Mouse (Mus musculus): Measurements from ENCODE around the gene Gpr37.

Gene Gpr37

DNA sequence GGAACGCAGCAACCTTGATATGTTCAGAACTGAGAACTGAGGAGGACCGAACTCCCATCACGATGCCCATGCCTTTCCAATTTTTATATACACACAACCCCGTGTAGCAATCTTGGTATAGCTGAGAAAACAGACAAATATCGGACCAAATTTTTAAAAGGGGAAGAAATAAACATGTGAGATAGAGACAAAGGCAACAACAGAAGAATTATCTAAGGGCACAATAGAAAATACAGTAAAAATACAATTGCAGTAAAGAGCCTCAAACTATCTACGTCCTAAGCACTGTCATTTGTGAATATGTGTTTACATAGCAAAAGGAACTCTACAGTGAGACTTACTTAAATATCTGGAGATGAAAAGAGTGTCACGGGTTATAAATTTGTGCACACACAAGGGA, at the start of gene Gpr37:
Gpr37 (minus strand) TSS at position 101 of the 400 bp plus-strand sequence.
- WGBS = 29% methylated on average over 7 of the region's 7 CpGs

DNA sequence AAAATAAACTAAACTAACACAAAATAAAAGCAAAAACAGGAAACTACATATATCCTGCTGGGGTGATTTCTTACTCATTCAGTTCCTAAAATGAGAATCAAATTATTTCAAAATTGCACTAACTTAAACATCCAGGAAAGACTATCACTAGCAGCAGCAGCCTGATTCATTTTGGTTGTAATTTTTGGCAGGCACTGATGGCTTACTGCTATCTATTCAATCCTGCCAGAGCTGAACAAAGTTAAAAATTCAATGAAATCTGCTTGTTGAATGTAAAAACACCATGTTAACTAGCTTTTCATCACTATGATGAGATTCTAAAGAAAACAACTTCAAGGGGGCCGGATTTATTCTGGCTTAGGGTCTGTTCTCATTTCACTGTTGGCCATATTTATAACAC, 36.0 kb upstream of the Gpr37 start:
- WGBS = 49% methylated on average over 1 of the region's 1 CpGs

DNA sequence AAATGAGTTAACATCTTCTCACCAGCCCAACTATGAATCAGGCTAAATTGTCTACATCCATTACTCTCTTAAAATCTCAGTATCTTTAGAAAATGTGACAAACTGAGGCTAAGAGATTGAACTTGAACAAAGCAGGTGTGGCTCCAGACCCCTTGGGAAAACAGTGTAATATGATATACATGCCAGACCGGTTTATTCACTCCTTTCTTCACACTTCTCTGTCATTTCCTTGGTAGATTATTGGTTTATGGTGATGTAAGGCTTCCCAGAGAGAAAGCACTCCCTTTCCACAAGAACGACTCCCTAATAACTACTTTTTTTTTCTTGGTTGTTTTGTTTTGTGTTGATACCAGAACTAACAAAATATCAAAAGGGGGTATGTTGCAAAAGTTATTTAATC, 20.1 kb upstream of the Gpr37 start:
- 67% methylated on average over 2 of the region's 2 CpGs for WGBS

DNA sequence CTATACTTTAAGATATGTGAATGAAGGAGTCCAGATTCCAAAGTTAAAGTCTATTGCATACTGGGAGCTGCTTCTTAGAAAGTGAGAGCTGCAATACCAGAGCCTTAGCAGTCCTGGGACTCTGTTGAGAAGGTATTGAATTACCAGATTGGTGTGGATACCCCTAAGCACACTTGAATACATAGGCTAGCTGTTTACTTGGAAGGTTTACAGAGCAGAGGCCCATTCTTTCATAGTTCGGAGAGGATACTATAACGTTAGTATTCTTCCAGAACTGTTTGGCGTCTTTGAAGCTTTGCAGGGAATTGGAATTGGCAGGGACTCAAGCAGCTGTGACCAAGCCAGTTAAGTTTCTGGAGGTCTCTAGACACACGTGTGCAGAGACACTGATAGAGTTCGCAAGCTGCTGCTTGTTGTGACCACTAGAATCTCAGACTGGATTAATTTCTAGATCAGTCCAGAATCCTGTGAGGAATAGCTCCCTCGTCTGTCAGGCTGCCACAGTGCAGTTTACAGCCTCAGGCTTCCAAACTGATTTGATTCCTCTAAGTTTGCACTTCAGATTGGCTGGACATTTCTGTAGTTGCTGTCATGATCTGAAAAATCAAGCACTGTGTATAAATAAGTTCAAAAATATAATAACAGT, 18.8 kb upstream of the Gpr37 start:
- WGBS = 27% methylated on average over 6 of the region's 6 CpGs

DNA sequence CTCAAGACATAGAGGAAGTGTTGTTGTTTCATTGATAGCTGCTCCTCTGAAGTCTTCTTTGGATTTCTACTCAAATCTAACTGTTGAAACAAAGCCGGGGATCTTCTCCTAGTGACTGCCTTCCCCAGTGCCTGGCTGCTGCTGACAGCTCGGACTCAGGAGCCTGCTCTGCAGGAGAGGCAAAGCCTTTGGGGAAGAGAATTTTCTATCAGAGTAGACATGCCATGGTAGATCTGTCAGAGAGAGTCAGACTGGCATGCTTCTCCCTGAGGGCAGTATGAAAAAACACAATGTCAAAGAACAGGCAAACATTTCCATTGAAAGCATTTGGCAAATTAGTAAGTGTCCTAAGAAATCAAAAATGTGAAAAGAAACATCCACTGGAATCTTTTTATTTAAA, 9.4 kb upstream of the Gpr37 start:
- 59% methylated on average over 2 of the region's 2 CpGs for WGBS

DNA sequence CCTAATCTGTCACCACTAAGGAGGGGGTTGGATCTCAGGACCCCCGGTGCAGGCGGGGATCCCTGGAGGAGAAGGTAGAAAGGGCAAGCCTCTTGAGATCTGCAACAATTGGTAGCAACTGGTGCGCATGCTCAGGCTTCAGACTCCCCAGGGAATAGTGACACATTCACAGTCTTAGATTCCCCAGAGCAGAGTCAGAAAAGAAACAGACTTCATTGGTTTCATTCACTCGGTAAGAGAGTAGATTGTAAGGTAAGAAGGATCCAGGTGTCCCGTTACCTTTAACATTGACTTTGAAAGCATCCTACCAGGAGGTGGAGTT, 284 bp downstream of the Gpr37 start:
- WGBS = 1% methylated on average over 5 of the region's 5 CpGs

DNA sequence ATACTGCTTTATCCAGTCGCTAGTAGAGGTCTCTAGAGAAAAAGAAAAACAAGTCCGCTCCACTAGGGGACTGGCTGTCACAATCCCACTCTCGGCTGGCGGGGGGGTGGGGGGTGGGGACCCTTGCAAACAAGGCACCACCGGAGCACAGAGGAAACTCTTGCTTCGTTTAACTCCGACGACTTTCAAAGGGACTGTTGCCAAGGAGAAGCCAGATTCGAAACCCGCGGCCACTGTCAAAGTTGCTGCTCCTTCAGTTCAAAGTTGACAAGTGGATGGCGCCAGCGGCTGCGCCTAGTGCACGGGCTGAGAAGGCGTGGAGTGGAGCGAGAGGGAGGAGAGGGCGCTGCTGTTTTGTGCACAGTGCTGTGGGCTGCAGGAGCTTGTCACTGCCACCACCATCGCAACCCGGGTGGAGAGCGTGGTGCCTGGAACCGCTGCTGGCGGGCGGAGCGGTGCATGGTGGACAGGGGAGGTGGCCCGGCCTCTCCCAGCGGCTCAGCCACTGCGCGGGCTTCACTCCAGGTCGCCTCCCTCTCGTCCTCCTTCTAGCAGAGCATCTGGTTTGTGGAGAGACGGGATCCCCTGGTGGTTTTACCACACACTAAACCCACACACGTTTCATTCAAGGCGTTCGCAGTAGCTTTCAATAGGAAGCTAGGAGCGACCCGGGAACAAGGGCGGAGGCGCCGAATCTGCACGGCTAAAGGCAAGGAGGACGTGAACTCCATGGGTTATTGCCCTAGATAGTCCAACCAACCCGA, 827 bp downstream of the Gpr37 start:
- under 1% methylated on average over 43 of the region's 43 CpGs for WGBS

DNA sequence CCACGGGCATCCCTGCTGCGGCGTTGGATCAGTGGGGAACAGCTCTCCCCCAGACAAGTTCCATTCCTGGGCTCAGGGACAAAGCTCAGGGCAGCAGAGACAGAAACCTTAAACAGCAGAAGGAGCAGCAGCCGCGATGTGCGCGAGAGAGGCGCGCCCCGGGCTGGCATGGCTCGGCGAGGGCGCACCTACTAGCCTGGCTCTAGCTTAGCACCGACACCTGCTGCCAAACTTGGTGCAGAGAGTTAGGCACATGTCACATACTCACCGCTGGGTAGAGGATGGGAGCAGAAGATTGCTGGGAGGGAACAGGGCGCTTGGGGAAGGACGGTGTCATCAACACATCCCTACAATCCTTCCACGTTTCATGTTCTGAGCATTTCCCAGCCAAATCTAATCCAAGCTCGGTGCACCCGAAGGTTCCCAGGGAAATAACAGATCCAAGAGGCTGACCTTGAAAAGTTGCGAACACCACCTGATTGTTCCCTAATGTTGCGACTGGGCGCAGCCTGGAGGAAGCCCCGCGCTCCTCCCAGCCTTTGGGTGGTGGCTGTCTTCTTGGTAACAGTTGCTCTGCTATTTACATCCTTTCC, 1.5 kb downstream of the Gpr37 start:
- WGBS = under 1% methylated on average over 25 of the region's 25 CpGs

DNA sequence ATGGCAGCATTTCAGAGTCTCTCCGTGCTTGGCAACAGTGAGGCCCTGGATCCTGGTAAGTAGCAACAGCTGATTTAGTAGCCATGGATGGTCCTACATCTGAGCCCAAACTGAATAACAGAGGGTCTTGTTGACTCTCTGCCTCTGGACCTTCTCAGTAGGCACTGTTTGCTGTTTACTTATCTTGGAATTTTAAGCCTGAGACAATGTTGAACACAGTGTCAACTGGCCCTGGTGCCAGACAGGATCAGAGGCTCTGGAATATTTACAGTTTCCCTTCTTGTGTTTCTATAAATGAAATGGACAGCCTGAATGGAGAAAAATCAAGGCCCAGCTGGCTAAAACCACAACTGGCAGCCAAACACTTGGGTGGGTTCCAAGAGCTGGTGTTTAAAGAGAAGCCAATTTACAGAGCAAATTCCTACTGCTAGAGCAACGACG, 3.7 kb downstream of the Gpr37 start:
- WGBS = 33% methylated on average over 3 of the region's 3 CpGs

DNA sequence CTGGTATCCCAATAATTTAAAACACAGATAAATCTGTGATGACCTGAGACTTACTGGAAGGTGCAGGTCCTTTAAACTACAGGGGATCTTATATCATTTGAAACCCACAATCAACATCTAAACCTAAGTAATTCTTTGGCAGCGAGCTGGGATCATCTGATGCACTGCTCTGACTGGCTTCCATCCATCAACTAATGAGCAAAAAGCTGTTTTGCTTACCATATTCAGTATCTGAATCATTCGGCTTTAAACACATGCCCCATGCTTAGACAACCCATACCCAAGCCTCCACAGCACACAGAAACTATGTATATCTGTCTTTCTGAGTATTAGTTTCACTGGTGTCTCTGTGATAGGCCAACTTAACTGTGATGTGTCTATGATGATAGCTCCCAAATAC, 6.1 kb downstream of the Gpr37 start:
- 68% methylated on average over 2 of the region's 2 CpGs for WGBS

DNA sequence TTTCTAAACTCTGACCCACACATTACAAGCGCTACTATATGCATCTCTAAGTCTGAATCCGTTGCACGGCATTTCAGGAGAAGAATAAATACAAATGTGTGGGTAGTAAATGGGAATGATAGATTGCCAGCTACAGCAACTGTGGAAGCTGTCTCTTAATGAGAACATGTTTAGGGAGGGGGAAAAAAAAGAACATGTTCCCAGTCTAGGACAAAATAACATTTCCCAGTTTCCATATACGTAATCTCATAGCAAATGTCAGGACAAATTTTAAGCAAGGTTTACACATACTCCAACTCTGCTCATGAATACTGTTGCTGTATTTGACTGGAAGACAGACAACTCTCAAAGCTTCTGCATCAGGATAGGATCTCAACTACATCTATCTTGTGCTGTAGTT, 15.4 kb downstream of the Gpr37 start:
- 67% methylated on average over 4 of the region's 4 CpGs for WGBS

DNA sequence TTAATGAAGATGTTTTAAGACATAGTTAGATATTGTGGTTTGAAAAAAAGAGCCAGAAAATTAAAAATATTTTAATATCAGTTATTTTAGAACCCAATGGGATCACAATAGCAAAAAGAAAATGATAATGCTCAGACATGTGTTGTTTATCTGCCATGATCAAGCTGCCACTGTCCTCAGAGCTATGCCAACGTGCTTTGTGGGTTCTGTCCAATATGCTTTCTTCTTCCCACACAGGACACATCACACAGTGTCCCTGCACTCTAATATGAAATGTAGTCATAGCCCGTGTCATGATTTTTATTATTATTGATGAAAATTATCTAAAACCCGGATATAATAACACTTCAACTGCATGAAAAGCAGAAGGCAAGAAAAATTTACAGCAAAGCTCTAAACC, 16.7 kb downstream of the Gpr37 start:
- 60% methylated on average over 3 of the region's 3 CpGs for WGBS

DNA sequence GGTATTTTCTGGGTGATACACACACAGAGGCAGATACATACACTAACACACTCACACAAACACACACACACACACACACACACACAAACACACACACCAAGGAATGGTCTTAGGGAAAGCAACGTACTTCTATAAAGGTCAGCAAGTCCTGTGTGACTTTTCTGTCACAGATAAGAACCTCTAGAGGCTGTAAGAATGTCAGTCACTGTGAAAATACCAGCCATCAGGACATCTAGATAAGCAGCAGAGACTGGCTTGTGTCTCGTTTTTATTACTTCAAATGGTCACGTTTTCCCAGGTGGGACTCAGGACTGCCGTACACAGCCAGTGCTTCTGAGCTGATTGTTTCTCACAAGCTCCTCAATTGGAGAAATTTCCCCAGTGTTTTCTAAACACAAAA, 20.4 kb downstream of the Gpr37 start:
- 73% methylated on average over 4 of the region's 4 CpGs for WGBS

DNA sequence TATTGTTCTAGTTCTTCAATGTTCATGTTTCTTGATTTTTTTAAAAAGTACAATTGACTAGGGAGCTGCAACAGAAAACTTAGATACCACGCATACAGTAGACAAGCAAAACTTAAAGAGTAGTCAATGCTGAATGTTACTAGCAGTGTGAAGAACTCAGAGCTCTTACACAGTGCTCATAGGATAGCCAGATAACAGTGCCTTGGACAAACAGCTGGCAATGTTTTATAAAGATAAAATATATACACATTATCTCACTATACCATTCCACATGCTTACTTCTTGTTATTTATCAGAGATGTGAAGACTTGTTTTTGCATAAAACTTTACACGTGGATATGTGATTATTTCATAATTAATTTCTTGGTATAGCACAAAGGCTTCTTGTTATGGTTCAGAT, 26.6 kb downstream of the Gpr37 start:
- WGBS = 88% methylated on average over 2 of the region's 2 CpGs

DNA sequence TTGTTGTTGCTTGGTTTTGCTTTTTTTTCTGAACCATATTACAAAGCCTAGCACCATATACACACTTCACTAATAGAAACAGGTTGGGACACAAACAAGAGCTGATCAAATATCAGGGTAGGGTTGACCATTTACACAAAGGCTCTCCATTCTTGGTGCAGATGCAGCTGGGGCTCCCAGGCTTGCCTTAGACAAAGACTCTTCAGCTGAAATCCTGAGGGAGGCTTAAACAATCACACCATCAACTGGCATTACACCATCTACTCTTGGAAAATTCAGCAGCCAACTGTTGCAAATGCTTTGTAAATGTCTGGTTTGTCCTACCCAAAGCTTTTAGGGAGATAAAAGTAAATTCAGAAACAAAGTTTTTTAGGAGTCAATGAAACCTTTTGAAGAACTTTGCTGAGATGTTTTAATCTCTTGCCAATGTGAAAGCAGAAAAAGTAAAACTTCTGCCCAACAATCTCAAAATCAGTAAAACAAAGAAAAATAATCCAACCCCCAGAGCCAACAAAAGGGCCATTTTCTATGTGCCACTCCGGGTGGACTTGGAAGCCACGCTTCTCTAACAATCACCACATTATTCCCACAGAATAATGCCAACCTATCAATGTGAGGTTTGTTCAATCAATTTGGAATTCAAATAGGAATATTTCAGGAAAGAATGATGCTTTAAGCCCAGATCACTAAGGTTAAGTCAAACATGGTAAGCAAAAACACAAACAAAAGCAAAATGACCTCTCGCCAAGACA, 30.4 kb downstream of the Gpr37 start:
- 60% methylated on average over 3 of the region's 3 CpGs for WGBS
